Mouse (Mus musculus) CD4-positive, CD25-positive, alpha-beta regulatory T cell, adult 9 weeks (primary cell): Measurements from ENCODE around the gene Gm20837. TPM values are rescaled to one million over a fixed set of nuclear protein-coding genes. Genes with fewer than 3 reads are reported as not detected.

Experiments
- polyA plus RNA-seq: library from polyadenylated mRNA; unstranded; fragments of 100-300 nt; shearing (Covaris generic); gene quantifications from one replicate; pipeline ENCODE4 v1.2.1, GENCODE M21; 2017

Gm20837 gene
- polyA plus RNA-seq = not detected

DNA sequence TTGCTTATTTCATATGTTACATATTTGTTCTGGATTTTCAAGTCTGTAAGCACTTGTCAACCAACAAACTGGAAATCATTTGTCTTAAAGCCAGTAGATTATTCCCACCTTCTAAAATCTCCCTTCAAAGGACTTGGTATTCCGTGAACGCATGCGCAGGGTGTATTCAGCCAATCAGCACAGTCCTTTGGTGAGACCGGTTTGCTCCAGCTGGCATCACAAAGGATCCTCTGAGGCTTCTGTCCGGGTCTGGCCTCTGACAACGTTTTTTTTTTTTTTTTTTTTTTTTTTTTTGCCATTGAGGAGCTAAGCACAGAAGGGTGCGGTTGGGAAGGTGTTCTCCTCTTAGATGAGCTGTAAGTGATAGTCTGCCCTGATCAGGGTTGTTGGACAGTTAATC, at the start of gene Gm20837:
Gene Gm20837 (plus strand): TSS at position 301 of the 400 bp plus-strand sequence.

